Mouse (Mus musculus): ENCODE measurements around the gene Mapk13. TPM values are rescaled to one million over a fixed set of nuclear protein-coding genes. Genes with fewer than 3 reads are reported as not detected.

Mapk13 gene
- total and polyA plus RNA-seq, 3 experiments = 0.04 to 1.4 TPM; not detected in 1

GRCm38 (mm10) chr17:28780836-28781235 is 11.7 kb downstream of the Mapk13 start:
- no peak for TF ChIP-seq POLR2AphosphoS5 (IDR thresholded peaks at IDR 0.05; ENCODE audit: borderline replicate concordance, low read depth, low read length)
- TF ChIP-seq USF2 (IDR thresholded peaks at IDR 0.05; ENCODE audit: borderline replicate concordance in 1 of 2, insufficient read depth in 1 of 2, low read depth in 1 of 2, low read length in 2 of 2) = no peak
- TF ChIP-seq EP300 (IDR thresholded peaks at IDR 0.05; ENCODE audit: low read depth in 1 of 2, low read length in 2 of 2) = no peak
- TF ChIP-seq ZC3H11A (IDR thresholded peaks at IDR 0.05; ENCODE audit: low read depth, low read length) = no peak
- no peak for TF ChIP-seq RAD21 (IDR thresholded peaks at IDR 0.05; ENCODE audit: low read depth, low read length)
- TF ChIP-seq USF1 (IDR thresholded peaks at IDR 0.05; ENCODE audit: low read depth, low read length) = no peak
- no peak for TF ChIP-seq JUND (IDR thresholded peaks at IDR 0.05; ENCODE audit: low read depth, low read length)
- no peak for TF ChIP-seq CTCF (IDR thresholded peaks at IDR 0.05 in 2 of 3, conservative IDR thresholded peaks at IDR 0.05 in 1 of 3; ENCODE audit: control insufficient read depth in 1 of 3, insufficient read depth in 1 of 3, low read depth in 2 of 3, low read length in 3 of 3, poor library complexity in 1 of 3, severe bottlenecking in 1 of 3)
- TF ChIP-seq MYC (IDR thresholded peaks at IDR 0.05; ENCODE audit: low read depth, low read length) = no peak
- TF ChIP-seq SMC3 (IDR thresholded peaks at IDR 0.05; ENCODE audit: low read depth, low read length) = no peak
- no peak for TF ChIP-seq MAX (IDR thresholded peaks at IDR 0.05; ENCODE audit: low read length)
- no peak for TF ChIP-seq ETS1 (IDR thresholded peaks at IDR 0.05; ENCODE audit: low read depth, low read length)
- no peak for TF ChIP-seq RCOR1 (IDR thresholded peaks at IDR 0.05; ENCODE audit: low read depth, low read length)
- TF ChIP-seq TBP (IDR thresholded peaks at IDR 0.05; ENCODE audit: low read depth, low read length) = no peak
- TF ChIP-seq ZNF384 (IDR thresholded peaks at IDR 0.05; ENCODE audit: low read depth, low read length) = no peak
- no peaks in the 10 kb centered on the region for H3K36me3 ChIP-seq (ENCODE audit: control insufficient read depth in 1 of 2, insufficient read depth in 2 of 2, low read length in 2 of 2)
- H3K4me3 ChIP-seq (ENCODE audit: control insufficient read depth in 1 of 2, insufficient read depth in 1 of 2, low read depth in 2 of 2, low read length in 2 of 2) = no peak overlapping the region

GRCm38 (mm10) chr17:28781290-28782045 is 12.4 kb downstream of the Mapk13 start:
- Histone ChIP-seq H3K27ac (ENCODE audit: control insufficient read depth, low read depth, low read length) (no peak overlapping the region), H3K9me3 (replicated peaks; ENCODE audit: insufficient read depth, low read length) (no peaks in the 10 kb centered on the region), H3K4me1 (ENCODE audit: control insufficient read depth in 1 of 2, insufficient read depth in 2 of 2, low read length in 2 of 2) (0 out of 4 replicates have a peak, but pooled peaks cover 0 to 2% of the 10 kb centered on the region in 2 experiments), H3K9ac (ENCODE audit: control insufficient read depth, low read depth, low read length, poor library complexity, severe bottlenecking) (no peak overlapping the region), H3K79me2 (ENCODE audit: control insufficient read depth, insufficient read depth, low read length, poor library complexity) (no peaks in the 10 kb centered on the region), H3K36me3 (ENCODE audit: control insufficient read depth in 1 of 2, insufficient read depth in 2 of 2, low read length in 2 of 2) (no peaks in the 10 kb centered on the region), H3K4me3 (ENCODE audit: control insufficient read depth in 1 of 2, insufficient read depth in 1 of 2, low read depth in 2 of 2, low read length in 2 of 2) (no peak overlapping the region), H3K27me3 (ENCODE audit: control insufficient read depth in 1 of 2, insufficient read depth in 2 of 2, low read length in 2 of 2) (no peaks in the 10 kb centered on the region)
- DNase-seq (ENCODE audit: low read depth, low spot score) = no peak
- no peak for TF ChIP-seq TBP (IDR thresholded peaks at IDR 0.05; ENCODE audit: low read depth, low read length)

More at GRCm38 (mm10) chr17:28780836-28781235, 11.7 kb downstream of the Mapk13 start:
- no peaks in the 10 kb centered on the region for H3K9me3 ChIP-seq (replicated peaks; ENCODE audit: insufficient read depth, low read length)
- 0 out of 4 replicates have a peak, but pooled peaks cover 0 to 2% of the 10 kb centered on the region in 2 experiments for H3K4me1 ChIP-seq (ENCODE audit: control insufficient read depth in 1 of 2, insufficient read depth in 2 of 2, low read length in 2 of 2)
- no peaks in the 10 kb centered on the region for H3K79me2 ChIP-seq (ENCODE audit: control insufficient read depth, insufficient read depth, low read length, poor library complexity)
- H3K27ac ChIP-seq (ENCODE audit: control insufficient read depth, low read depth, low read length) = no peak overlapping the region
- no peak overlapping the region for H3K9ac ChIP-seq (ENCODE audit: control insufficient read depth, low read depth, low read length, poor library complexity, severe bottlenecking)
- DNase-seq (ENCODE audit: low read depth, low spot score) = no peak
- H3K27me3 ChIP-seq (ENCODE audit: control insufficient read depth in 1 of 2, insufficient read depth in 2 of 2, low read length in 2 of 2) = no peaks in the 10 kb centered on the region

Data from MEL (cell line).